Mouse (Mus musculus): ENCODE results near the gene Lamb2. TPM values are rescaled to one million over a fixed set of nuclear protein-coding genes. Genes with fewer than 3 reads are reported as not detected.

Gene Lamb2
- total and polyA plus RNA-seq, 3 experiments: 0.58 to 0.84 TPM; not detected in 1

- H3K9ac ChIP-seq (ENCODE audit: control insufficient read depth, low read depth, low read length, poor library complexity, severe bottlenecking): no peak overlapping the region
- TF ChIP-seq E2F4 (IDR thresholded peaks at IDR 0.05; ENCODE audit: borderline replicate concordance, low read depth, low read length): no peak
Measured at GRCm38 (mm10) chr9:108469430-108469829, 10.1 kb upstream of the Lamb2 start.

GRCm38 (mm10) chr9:108469845-108470244 is 9.7 kb upstream of the Lamb2 start:
- Histone ChIP-seq H3K9me3 (replicated peaks; ENCODE audit: insufficient read depth, low read length) (no peaks in the 10 kb centered on the region), H3K79me2 (ENCODE audit: control insufficient read depth, insufficient read depth, low read length, poor library complexity) (no peaks in the 10 kb centered on the region), H3K4me1 (ENCODE audit: control insufficient read depth in 1 of 2, insufficient read depth in 2 of 2, low read length in 2 of 2) (no peaks in the 10 kb centered on the region), H3K4me3 (ENCODE audit: control insufficient read depth in 1 of 2, insufficient read depth in 1 of 2, low read depth in 2 of 2, low read length in 2 of 2) (no peak overlapping the region), H3K27me3 (ENCODE audit: control insufficient read depth in 1 of 2, insufficient read depth in 2 of 2, low read length in 2 of 2) (no peaks in the 10 kb centered on the region), H3K36me3 (ENCODE audit: control insufficient read depth in 1 of 2, insufficient read depth in 2 of 2, low read length in 2 of 2) (no peaks in the 10 kb centered on the region), H3K9ac (ENCODE audit: control insufficient read depth, low read depth, low read length, poor library complexity, severe bottlenecking) (no peak overlapping the region), H3K27ac (ENCODE audit: control insufficient read depth, low read depth, low read length) (no peak overlapping the region)
- no peak for DNase-seq (ENCODE audit: low read depth, low spot score)
- TF ChIP-seq MYC (IDR thresholded peaks at IDR 0.05; ENCODE audit: low read depth, low read length): no peak
- TF ChIP-seq BHLHE40 (IDR thresholded peaks at IDR 0.05; ENCODE audit: borderline replicate concordance, low read depth, low read length): no peak
- TF ChIP-seq RCOR1 (IDR thresholded peaks at IDR 0.05; ENCODE audit: low read depth, low read length): no peak
- no peak for TF ChIP-seq HCFC1 (IDR thresholded peaks at IDR 0.05; ENCODE audit: low read depth, low read length)
- no peak for TF ChIP-seq POLR2AphosphoS2 (IDR thresholded peaks at IDR 0.05; ENCODE audit: low read length)
- no peak for TF ChIP-seq CTCF (IDR thresholded peaks at IDR 0.05 in 2 of 3, conservative IDR thresholded peaks at IDR 0.05 in 1 of 3; ENCODE audit: control insufficient read depth in 1 of 3, insufficient read depth in 1 of 3, low read depth in 2 of 3, low read length in 3 of 3, poor library complexity in 1 of 3, severe bottlenecking in 1 of 3)
- no peak for TF ChIP-seq CHD1 (IDR thresholded peaks at IDR 0.05; ENCODE audit: low read depth, low read length)
- no peak for TF ChIP-seq EP300 (IDR thresholded peaks at IDR 0.05; ENCODE audit: low read depth in 1 of 2, low read length in 2 of 2)
- no peak for TF ChIP-seq RAD21 (IDR thresholded peaks at IDR 0.05; ENCODE audit: low read depth, low read length)
- TF ChIP-seq USF1 (IDR thresholded peaks at IDR 0.05; ENCODE audit: low read depth, low read length): no peak
- no peak for TF ChIP-seq POLR2AphosphoS5 (IDR thresholded peaks at IDR 0.05; ENCODE audit: borderline replicate concordance, low read depth, low read length)
- TF ChIP-seq ZNF384 (IDR thresholded peaks at IDR 0.05; ENCODE audit: low read depth, low read length): no peak
- TF ChIP-seq MXI1 (IDR thresholded peaks at IDR 0.05; ENCODE audit: low read depth, low read length): no peak
- no peak for TF ChIP-seq ZMIZ1 (IDR thresholded peaks at IDR 0.05; ENCODE audit: low read depth, low read length)
- no peak for TF ChIP-seq ELF1 (IDR thresholded peaks at IDR 0.05; ENCODE audit: low read depth, low read length)
- no peak for TF ChIP-seq POLR2A (IDR thresholded peaks at IDR 0.05; ENCODE audit: control insufficient read depth in 1 of 2, insufficient read depth in 1 of 2, low read depth in 1 of 2, low read length in 2 of 2, poor library complexity in 1 of 2)
- TF ChIP-seq ETS1 (IDR thresholded peaks at IDR 0.05; ENCODE audit: low read depth, low read length): no peak

More at GRCm38 (mm10) chr9:108469430-108469829, 10.1 kb upstream of the Lamb2 start:
- H3K27ac ChIP-seq (ENCODE audit: control insufficient read depth, low read depth, low read length): no peak overlapping the region
- H3K9me3 ChIP-seq (replicated peaks; ENCODE audit: insufficient read depth, low read length): no peaks in the 10 kb centered on the region
- H3K4me1 ChIP-seq (ENCODE audit: control insufficient read depth in 1 of 2, insufficient read depth in 2 of 2, low read length in 2 of 2): no peaks in the 10 kb centered on the region
- no peaks in the 10 kb centered on the region for H3K79me2 ChIP-seq (ENCODE audit: control insufficient read depth, insufficient read depth, low read length, poor library complexity)
- H3K4me3 ChIP-seq (ENCODE audit: control insufficient read depth in 1 of 2, insufficient read depth in 1 of 2, low read depth in 2 of 2, low read length in 2 of 2): no peak overlapping the region
- DNase-seq (ENCODE audit: low read depth, low spot score): no peak
- H3K27me3 ChIP-seq (ENCODE audit: control insufficient read depth in 1 of 2, insufficient read depth in 2 of 2, low read length in 2 of 2): no peaks in the 10 kb centered on the region
- H3K36me3 ChIP-seq (ENCODE audit: control insufficient read depth in 1 of 2, insufficient read depth in 2 of 2, low read length in 2 of 2): no peaks in the 10 kb centered on the region

All from MEL (cell line).